Mouse (Mus musculus): ENCODE measurements around the gene Tjp1. TPM values are rescaled to one million over a fixed set of nuclear protein-coding genes. Genes with fewer than 3 reads are reported as not detected.

The Tjp1 gene
- polyA plus RNA-seq, 1 experiment from 2014 or later = 21.2 TPM

DNA sequence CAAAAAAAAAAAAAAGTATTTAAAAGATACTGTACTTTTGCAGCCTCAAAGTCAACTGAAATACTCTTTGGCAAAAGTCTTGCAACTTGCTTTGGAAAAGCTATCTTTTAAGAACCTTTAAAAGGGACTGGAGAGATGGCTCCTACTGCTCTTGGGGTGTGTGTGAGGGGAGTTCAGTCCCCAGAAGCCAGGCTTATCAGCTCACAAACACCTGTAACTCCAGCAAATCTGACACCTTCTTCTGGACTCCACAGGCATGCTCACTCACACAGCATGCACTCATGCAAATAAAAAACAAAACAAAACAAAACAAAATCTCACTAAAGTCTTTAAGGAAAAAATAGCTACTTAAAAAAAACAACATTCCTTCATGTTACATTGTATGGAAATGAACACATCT lies 179.0 kb downstream of the Tjp1 start:
- Histone ChIP-seq H3K27ac (replicated peaks) (no peak overlapping the region), H3K4me1 (peaks cover 25% of the 10 kb centered on the region), H3K4me2 (no peak overlapping the region), H3K4me3 (no peak overlapping the region), H3K27me3 (replicated peaks) (no peaks in the 10 kb centered on the region), H3K9me3 (no peaks in the 10 kb centered on the region), H3K9ac (no peak overlapping the region), H3K36me3 (peaks cover 9% of the 10 kb centered on the region; the same call in 1 of the 2 replicates)
- ATAC-seq (ENCODE audit: extremely low read depth, insufficient number of reproducible peaks, low FRiP score, low TSS enrichment) = no peak

DNA sequence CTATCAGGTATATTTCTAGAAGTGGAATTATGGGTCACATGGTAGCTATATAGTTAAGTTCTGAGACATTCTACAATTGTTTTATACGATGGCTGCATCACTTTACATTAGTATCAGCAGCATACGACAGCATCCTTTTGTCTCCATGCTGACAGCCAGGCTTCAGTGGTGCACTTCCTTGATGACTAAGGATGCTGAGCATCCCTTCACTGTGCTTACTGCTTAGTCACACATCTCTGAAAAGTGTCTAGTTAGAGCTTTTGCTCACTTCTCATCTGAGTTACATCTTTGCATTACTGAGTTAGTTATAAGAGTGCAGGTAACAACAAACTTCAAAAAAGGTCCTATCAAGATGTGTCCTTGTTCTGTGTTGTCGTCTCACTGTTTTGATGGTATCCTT lies 182.3 kb downstream of the Tjp1 start:
- no peaks in the 10 kb centered on the region for H3K9me3 ChIP-seq
- no peak overlapping the region for H3K27ac ChIP-seq (replicated peaks)
- no peak for ATAC-seq (ENCODE audit: extremely low read depth, insufficient number of reproducible peaks, low FRiP score, low TSS enrichment)
- H3K4me1 ChIP-seq = peaks cover 21% of the 10 kb centered on the region
- WGBS = 77% methylated on average over 3 of the region's 3 CpGs
- no peaks in the 10 kb centered on the region for H3K27me3 ChIP-seq (replicated peaks)
- H3K9ac ChIP-seq = no peak overlapping the region
- H3K4me2 ChIP-seq = no peak overlapping the region
- peaks cover 23% of the 10 kb centered on the region for H3K36me3 ChIP-seq
- no peak overlapping the region for H3K4me3 ChIP-seq

DNA sequence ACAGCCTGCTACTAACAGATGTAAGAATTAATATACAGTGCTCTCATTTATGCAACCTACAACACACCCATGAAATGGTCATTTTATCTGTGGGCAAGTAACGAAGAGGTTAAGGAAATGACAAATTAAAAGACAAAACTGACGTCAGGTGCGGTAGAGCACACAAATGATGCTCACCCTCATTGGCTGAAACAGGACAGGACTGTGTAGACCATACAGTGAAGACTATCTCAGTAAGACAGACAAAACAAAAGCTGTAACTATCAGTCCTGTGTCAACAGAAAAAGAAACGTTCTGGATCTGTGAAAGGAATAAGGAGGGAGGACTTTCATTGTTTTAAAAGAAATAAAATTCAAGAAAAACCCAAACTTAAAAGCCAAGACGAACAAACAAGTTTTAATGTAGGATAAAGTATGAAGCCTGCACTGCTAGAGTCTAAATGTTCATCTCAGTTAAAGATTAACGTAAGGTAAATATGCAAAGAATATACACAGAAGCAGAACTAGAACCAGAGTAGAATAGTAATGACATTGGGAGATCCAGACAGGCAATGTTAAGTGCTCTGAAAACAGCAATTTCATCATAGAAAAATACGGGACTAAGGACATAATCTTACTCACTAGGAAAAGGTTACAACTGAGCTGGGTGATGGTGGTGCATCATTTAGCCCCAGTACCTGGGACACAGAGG lies 189.9 kb downstream of the Tjp1 start:
- Histone ChIP-seq H3K4me2 (no peak overlapping the region), H3K9ac (no peak overlapping the region), H3K9me3 (no peaks in the 10 kb centered on the region), H3K27me3 (replicated peaks) (no peaks in the 10 kb centered on the region), H3K4me1 (no peaks in the 10 kb centered on the region), H3K4me3 (no peak overlapping the region), H3K36me3 (peaks cover 86% of the 10 kb centered on the region), H3K27ac (replicated peaks) (no peak overlapping the region)
- ATAC-seq (ENCODE audit: extremely low read depth, insufficient number of reproducible peaks, low FRiP score, low TSS enrichment) = no peak
- 86% methylated on average over 7 of the region's 7 CpGs for WGBS

DNA sequence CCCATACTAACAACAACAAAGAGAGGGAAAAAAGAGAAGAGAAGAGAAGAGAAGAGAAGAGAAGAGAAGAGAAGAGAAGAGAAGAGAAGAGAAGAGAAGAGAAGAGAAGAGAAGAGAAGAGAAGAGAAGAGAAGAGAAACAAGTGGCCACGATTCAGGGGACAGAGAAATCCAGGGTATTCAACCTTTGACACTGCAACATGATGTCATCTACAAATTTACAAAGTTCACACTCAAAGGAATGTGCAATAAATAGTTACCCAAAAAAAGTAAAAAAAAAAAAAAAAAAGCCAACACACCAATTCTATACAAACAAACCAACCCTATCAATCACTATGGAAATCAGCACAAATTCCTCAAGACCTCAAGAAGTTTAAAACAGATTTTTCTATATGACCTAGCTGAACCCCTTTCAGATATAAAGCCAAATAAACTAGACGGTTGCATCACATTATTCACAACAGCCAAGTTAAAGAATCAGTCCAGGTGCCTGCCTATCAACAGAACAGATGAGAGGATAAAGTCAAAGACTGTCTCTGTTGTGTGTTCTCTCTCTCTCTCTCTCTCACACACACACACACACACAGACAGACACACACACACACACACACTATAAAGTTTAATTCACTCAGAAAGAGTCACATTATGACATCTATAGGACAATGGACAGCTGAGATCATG lies 194.4 kb downstream of the Tjp1 start:
- Histone ChIP-seq H3K4me2 (no peak overlapping the region), H3K9ac (no peak overlapping the region), H3K36me3 (peaks cover 83% of the 10 kb centered on the region), H3K9me3 (no peaks in the 10 kb centered on the region), H3K4me3 (no peak overlapping the region), H3K27me3 (replicated peaks) (no peaks in the 10 kb centered on the region), H3K27ac (replicated peaks) (no peak overlapping the region), H3K4me1 (no peaks in the 10 kb centered on the region)
- WGBS = 75% methylated on average over 2 of the region's 2 CpGs
- no peak for ATAC-seq (ENCODE audit: extremely low read depth, insufficient number of reproducible peaks, low FRiP score, low TSS enrichment)

DNA sequence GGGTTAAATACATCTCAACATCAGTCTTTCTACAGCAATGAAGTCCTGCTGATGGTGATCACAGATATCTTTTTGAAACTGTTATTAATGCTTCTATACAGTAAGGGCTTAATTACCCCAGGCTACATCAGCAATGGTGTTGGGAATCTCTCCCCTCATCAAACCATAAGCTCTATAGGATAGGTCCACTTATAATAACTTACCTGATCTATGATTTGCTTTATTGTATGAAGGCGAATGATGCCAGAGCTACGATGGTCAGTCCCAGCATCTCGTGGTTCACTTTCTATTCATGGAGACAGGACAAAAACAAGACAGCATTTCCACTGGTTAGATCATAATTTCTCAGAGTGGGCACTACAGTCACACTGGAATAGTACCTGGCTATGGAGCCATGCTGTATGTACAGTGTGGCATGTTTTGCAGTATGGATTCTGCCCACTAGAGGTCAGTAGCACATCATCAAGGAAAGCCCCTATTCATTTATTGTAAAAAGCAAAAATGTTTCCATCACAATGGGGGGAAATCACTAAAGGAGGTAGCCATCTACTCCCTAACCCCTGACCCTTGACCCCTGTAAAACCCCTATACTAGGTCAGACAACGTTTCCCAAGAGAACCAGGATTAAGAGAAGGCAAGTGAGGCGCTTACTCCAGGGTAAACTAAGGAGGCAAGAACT lies 208.4 kb downstream of the Tjp1 start:
- no peak for ATAC-seq (ENCODE audit: extremely low read depth, insufficient number of reproducible peaks, low FRiP score, low TSS enrichment)
- Histone ChIP-seq H3K4me1 (no peaks in the 10 kb centered on the region; the same call in 1 of the 2 replicates), H3K4me3 (no peak overlapping the region), H3K9me3 (no peaks in the 10 kb centered on the region), H3K27ac (replicated peaks) (no peak overlapping the region), H3K36me3 (peaks cover 77% of the 10 kb centered on the region), H3K27me3 (replicated peaks) (no peaks in the 10 kb centered on the region), H3K9ac (no peak overlapping the region), H3K4me2 (no peak overlapping the region)
- 71% methylated on average over 5 of the region's 5 CpGs for WGBS

DNA sequence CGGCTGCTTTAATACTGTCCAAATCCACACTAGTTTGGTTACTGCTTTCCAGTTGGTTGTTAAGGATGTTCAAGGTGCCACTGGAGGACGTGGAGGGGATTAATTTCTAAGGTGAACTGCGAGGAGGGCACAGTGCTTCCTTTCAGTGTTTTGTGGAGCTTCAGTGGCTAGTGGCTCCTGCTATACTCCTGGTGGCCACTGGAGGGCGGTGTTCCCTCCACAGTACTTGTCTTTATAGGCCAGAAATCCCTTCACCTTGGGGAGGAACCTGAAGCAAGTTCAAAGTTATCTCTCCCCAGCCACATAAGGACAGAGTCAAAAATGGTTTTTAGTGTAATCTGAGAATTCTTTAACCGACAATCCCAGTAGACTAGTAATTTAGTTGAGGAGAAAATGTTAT lies 210.2 kb downstream of the Tjp1 start:
- no peak overlapping the region for H3K27ac ChIP-seq (replicated peaks)
- H3K4me1 ChIP-seq = no peaks in the 10 kb centered on the region; the same call in 1 of the 2 replicates
- no peak overlapping the region for H3K4me3 ChIP-seq
- no peaks in the 10 kb centered on the region for H3K9me3 ChIP-seq
- no peak overlapping the region for H3K9ac ChIP-seq
- WGBS = 35% methylated on average over 5 of the region's 5 CpGs
- no peak overlapping the region for H3K4me2 ChIP-seq
- ATAC-seq (ENCODE audit: extremely low read depth, insufficient number of reproducible peaks, low FRiP score, low TSS enrichment) = no peak
- peaks cover 82% of the 10 kb centered on the region for H3K36me3 ChIP-seq
- H3K27me3 ChIP-seq (replicated peaks) = no peaks in the 10 kb centered on the region

DNA sequence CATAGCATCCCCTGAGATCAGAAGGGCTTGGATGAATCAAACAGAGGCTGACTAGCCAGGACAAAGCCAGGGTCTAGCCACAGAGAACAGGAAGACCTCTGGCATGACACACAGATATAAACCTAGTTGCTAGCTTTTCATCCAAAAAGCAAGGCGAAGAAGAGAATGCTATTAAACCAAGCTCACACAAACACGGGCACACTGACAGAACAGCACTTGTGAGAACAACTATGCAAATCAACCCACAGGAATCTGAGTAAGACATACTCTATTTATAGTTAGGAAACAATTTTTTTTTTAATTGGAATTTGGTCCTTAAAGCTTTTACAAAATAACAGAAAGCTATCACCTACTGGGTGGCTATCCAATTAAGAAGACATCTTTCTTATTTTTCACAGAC lies 212.4 kb downstream of the Tjp1 start:
- H3K9ac ChIP-seq = no peak overlapping the region
- ATAC-seq (ENCODE audit: extremely low read depth, insufficient number of reproducible peaks, low FRiP score, low TSS enrichment) = no peak
- WGBS = 84% methylated on average over 2 of the region's 2 CpGs

DNA sequence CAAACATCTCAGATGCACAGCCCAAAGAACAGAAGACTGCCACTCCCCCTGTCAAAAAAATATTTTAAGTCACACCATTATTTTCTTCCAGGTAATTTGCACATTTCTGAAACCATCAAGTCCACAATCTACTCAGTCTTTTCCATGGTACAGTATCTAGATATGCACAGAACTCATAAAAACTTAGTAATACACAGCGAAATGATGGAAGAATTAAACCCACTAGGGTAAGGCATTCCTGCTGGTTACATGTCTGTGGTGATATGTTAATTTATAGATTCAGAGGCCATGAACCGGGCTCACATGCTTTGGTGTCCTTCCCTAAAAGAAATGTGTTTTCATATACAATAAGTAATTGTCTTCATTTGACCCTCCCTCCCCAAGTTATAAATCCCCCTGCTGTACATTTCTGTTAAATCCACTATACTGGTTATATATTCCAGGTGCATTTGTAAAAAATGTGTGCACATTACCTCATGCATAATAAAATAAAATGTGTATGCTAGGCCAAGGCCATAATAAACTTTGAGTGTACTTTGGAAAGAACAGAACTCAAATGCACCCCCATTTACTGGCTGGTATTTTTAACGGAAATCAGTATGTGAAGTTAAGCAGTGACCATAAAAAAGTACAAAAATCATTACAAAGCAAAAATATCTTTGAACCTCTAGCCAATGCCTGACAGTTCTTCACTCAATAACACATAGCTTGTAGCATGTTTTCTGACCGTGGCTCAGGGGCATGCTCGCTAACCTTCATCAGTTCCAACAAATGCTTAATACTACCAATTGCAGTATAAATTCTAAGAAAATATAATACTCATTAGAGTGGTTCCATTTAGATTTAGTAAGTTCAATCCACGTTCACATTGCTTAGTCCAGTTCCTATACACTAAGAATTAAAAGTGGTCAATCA lies 230.6 kb downstream of the Tjp1 start:
- Histone ChIP-seq H3K4me3 (no peak overlapping the region), H3K4me1 (no peaks in the 10 kb centered on the region), H3K9me3 (no peaks in the 10 kb centered on the region), H3K36me3 (peaks cover 80% of the 10 kb centered on the region), H3K27me3 (replicated peaks) (no peaks in the 10 kb centered on the region), H3K4me2 (no peak overlapping the region), H3K27ac (replicated peaks) (no peak overlapping the region), H3K9ac (no peak overlapping the region)
- 88% methylated on average over 6 of the region's 6 CpGs for WGBS
- no peak for ATAC-seq (ENCODE audit: extremely low read depth, insufficient number of reproducible peaks, low FRiP score, low TSS enrichment)

More for the DNA sequence above, 212.4 kb downstream of the Tjp1 start:
- no peaks in the 10 kb centered on the region; the same call in 1 of the 2 replicates for H3K4me1 ChIP-seq
- H3K36me3 ChIP-seq = peaks cover 89% of the 10 kb centered on the region
- H3K4me3 ChIP-seq = no peak overlapping the region
- H3K9me3 ChIP-seq = no peaks in the 10 kb centered on the region
- no peak overlapping the region for H3K4me2 ChIP-seq
- no peaks in the 10 kb centered on the region for H3K27me3 ChIP-seq (replicated peaks)
- H3K27ac ChIP-seq (replicated peaks) = no peak overlapping the region

DNA sequence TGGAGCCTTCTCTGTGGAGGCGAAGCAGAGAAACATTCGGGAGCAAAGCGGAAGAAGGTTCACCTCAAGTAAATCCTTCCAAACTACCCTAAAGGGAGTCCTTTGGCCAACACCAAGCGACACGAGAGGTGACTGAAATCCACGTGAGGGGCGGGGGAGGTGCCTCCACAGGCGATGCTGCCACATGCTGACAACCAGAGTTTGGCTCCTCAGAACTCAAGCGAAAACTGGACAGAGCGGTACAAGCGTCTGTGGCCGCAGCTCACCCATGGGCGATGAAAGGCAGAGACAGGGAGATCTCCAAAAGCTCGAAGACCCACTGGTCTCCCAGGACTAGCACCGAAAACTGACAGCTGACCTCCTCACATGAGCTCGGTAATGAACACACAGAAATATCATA lies 244.7 kb downstream of the Tjp1 start:
- no peaks in the 10 kb centered on the region for H3K27me3 ChIP-seq (replicated peaks)
- H3K9me3 ChIP-seq = no peaks in the 10 kb centered on the region
- no peak overlapping the region for H3K27ac ChIP-seq (replicated peaks)
- WGBS = 57% methylated on average over 16 of the region's 16 CpGs
- no peak overlapping the region for H3K4me3 ChIP-seq
- no peak overlapping the region for H3K9ac ChIP-seq
- no peaks in the 10 kb centered on the region for H3K4me1 ChIP-seq
- no peak for ATAC-seq (ENCODE audit: extremely low read depth, insufficient number of reproducible peaks, low FRiP score, low TSS enrichment)
- peak overlapping the region; percentile 37 for H3K4me2 ChIP-seq
- no peaks in the 10 kb centered on the region for H3K36me3 ChIP-seq

DNA sequence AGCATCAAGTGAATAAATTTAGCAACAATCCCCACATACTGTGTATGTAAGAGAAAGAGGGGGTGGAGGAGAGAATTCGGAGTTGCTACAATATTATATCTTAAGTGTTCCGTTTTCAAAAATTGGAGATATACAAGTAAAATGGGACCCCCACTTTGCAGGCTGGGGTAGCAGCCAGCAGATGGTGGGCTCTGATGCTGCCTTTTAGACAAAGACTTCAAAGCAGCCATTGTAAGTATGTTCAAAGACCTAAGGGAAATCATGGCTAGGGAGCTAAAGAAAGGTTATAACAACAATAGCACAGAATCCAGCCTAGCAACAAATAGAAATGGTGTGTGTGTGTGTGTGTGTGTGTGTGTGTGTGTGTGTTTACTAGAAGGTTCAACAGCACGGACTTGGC lies 245.6 kb downstream of the Tjp1 start:
- Histone ChIP-seq H3K36me3 (no peaks in the 10 kb centered on the region), H3K4me1 (no peaks in the 10 kb centered on the region), H3K4me2 (no peak overlapping the region), H3K4me3 (no peak overlapping the region), H3K9me3 (no peaks in the 10 kb centered on the region), H3K9ac (no peak overlapping the region), H3K27ac (replicated peaks) (no peak overlapping the region), H3K27me3 (replicated peaks) (no peaks in the 10 kb centered on the region)
- ATAC-seq (ENCODE audit: extremely low read depth, insufficient number of reproducible peaks, low FRiP score, low TSS enrichment) = no peak
- WGBS = 62% methylated on average over 3 of the region's 3 CpGs

Data from heart, embryonic 13.5 days (tissue).